Mouse (Mus musculus): ENCODE results near the gene Ccdc155. TPM values are rescaled to one million over a fixed set of nuclear protein-coding genes. Genes with fewer than 3 reads are reported as not detected.
A peak's percentile ranks its signal among the peaks of the same experiment; 100 is the strongest.

The Ccdc155 gene
- polyA plus RNA-seq, 1 experiment from 2014 or later = 1.2 TPM

- no peak overlapping the region for H3K9ac ChIP-seq
- no peaks in the 10 kb centered on the region for H3K9me3 ChIP-seq
- no peak overlapping the region for H3K27ac ChIP-seq
- no peaks in the 10 kb centered on the region for H3K36me3 ChIP-seq (replicated peaks)
- no peak overlapping the region for H3K4me3 ChIP-seq (replicated peaks)
- peaks cover 16% of the 10 kb centered on the region; the same call in 1 of the 2 replicates for H3K4me1 ChIP-seq
- no peak for ATAC-seq (ENCODE audit: low FRiP score)
- peaks cover 33% of the 10 kb centered on the region for H3K27me3 ChIP-seq
- 61% methylated on average over 13 of the region's 13 CpGs for WGBS
- H3K4me2 ChIP-seq = no peak overlapping the region
These were observed 9.1 kb downstream of the Ccdc155 start for GRCm38 (mm10) chr7:45195341-45196175.

DNA sequence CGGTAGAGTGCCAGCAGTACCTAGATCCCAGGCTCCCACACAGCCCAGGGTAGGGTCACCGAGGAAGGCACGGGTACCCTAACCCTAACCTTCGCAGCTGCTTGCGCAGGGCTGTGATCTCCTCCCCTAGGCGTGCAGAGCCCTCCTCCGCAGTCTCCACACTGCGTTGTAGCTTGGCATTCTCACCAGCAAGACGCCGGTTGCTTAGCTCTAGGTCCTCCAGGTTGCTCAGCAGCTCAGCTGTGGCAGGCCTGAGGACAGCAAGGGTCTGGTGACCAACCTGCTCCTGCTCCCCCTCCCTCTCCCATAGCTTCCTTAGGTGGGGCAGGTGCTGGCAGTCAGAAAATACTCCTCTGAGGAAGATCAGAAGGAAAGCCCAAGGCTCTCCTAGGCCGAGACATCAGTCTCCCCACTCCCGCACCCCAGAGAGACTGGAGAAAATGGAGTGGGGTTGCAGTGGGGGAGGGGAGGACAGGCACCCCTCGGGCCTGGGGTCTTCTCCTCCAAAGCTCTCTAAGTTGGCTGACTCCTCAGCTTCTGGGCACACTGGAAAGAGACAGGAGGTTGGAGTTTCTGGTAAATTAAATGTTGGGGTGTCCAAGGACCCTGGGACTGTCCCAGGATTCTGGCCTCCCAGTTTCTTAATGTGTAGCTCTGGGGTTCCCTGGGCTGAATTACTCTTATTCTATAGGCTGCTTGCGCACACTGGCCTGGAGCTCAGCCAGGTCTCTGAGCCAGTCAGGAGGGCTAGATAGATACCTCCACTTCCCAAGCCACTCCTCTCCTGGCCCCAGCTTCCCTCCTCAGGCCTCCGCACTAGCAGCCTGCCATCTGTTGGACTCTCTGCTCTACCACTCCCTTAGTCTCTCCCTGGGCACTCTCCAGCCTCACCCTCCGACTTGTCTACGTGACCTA is 10.6 kb downstream of the Ccdc155 start:
- Histone ChIP-seq H3K9ac (no peak overlapping the region), H3K4me1 (peaks cover 16% of the 10 kb centered on the region; the same call in 1 of the 2 replicates), H3K27me3 (peaks cover 46% of the 10 kb centered on the region), H3K4me2 (no peak overlapping the region), H3K27ac (no peak overlapping the region), H3K36me3 (replicated peaks) (no peaks in the 10 kb centered on the region), H3K4me3 (replicated peaks) (no peak overlapping the region), H3K9me3 (no peaks in the 10 kb centered on the region)
- no peak for ATAC-seq (ENCODE audit: low FRiP score)
- WGBS = 70% methylated on average over 17 of the region's 17 CpGs

GRCm38 (mm10) chr7:45193406-45193805 is 11.3 kb downstream of the Ccdc155 start:
- Histone ChIP-seq H3K4me1 (peaks cover 15% of the 10 kb centered on the region; the same call in 1 of the 2 replicates), H3K27me3 (peaks cover 53% of the 10 kb centered on the region)
- WGBS = 71% methylated on average over 5 of the region's 5 CpGs

GRCm38 (mm10) chr7:45192585-45193310 is 11.9 kb downstream of the Ccdc155 start:
- Histone ChIP-seq H3K4me2 (no peak overlapping the region), H3K4me3 (replicated peaks) (no peak overlapping the region), H3K9ac (no peak overlapping the region), H3K36me3 (replicated peaks) (no peaks in the 10 kb centered on the region), H3K27ac (no peak overlapping the region), H3K9me3 (no peaks in the 10 kb centered on the region), H3K27me3 (peaks cover 59% of the 10 kb centered on the region), H3K4me1 (peaks cover 12% of the 10 kb centered on the region; the same call in 1 of the 2 replicates)
- 81% methylated on average over 7 of the region's 7 CpGs for WGBS
- ATAC-seq (ENCODE audit: low FRiP score) = no peak

More at GRCm38 (mm10) chr7:45193406-45193805, 11.3 kb downstream of the Ccdc155 start:
- H3K36me3 ChIP-seq (replicated peaks) = no peaks in the 10 kb centered on the region
- H3K27ac ChIP-seq = no peak overlapping the region
- H3K4me2 ChIP-seq = no peak overlapping the region
- no peak overlapping the region for H3K9ac ChIP-seq
- no peak for ATAC-seq (ENCODE audit: low FRiP score)
- no peak overlapping the region for H3K4me3 ChIP-seq (replicated peaks)
- no peaks in the 10 kb centered on the region for H3K9me3 ChIP-seq

GRCm38 (mm10) chr7:45191803-45192363 is 12.8 kb downstream of the Ccdc155 start:
- H3K9ac ChIP-seq = no peak overlapping the region
- H3K27me3 ChIP-seq = peaks cover 63% of the 10 kb centered on the region
- no peaks in the 10 kb centered on the region for H3K36me3 ChIP-seq (replicated peaks)
- no peaks in the 10 kb centered on the region for H3K9me3 ChIP-seq
- H3K4me2 ChIP-seq = no peak overlapping the region
- no peak overlapping the region for H3K4me3 ChIP-seq (replicated peaks)
- peaks cover 12% of the 10 kb centered on the region; the same call in 1 of the 2 replicates for H3K4me1 ChIP-seq
- WGBS = 33% methylated on average over 8 of the region's 8 CpGs
- no peak for ATAC-seq (ENCODE audit: low FRiP score)
- no peak overlapping the region for H3K27ac ChIP-seq

GRCm38 (mm10) chr7:45191161-45191560 is 13.5 kb downstream of the Ccdc155 start:
- H3K9ac ChIP-seq = no peak overlapping the region
- H3K36me3 ChIP-seq (replicated peaks) = no peaks in the 10 kb centered on the region
- H3K4me3 ChIP-seq (replicated peaks) = no peak overlapping the region
- peaks cover 62% of the 10 kb centered on the region for H3K27me3 ChIP-seq
- ATAC-seq (ENCODE audit: low FRiP score) = no peak
- 90% methylated on average over 2 of the region's 2 CpGs for WGBS
- H3K4me1 ChIP-seq = peaks cover 12% of the 10 kb centered on the region; the same call in 1 of the 2 replicates
- no peak overlapping the region for H3K27ac ChIP-seq
- no peak overlapping the region for H3K4me2 ChIP-seq
- no peaks in the 10 kb centered on the region for H3K9me3 ChIP-seq

GRCm38 (mm10) chr7:45190186-45190585 is 14.5 kb downstream of the Ccdc155 start:
- no peak for ATAC-seq (ENCODE audit: low FRiP score)
- H3K9ac ChIP-seq = no peak overlapping the region
- H3K4me3 ChIP-seq (replicated peaks) = no peak overlapping the region
- H3K9me3 ChIP-seq = no peaks in the 10 kb centered on the region
- H3K27ac ChIP-seq = no peak overlapping the region
- H3K27me3 ChIP-seq = peaks cover 65% of the 10 kb centered on the region
- no peaks in the 10 kb centered on the region for H3K36me3 ChIP-seq (replicated peaks)
- WGBS = 95% methylated on average over 6 of the region's 6 CpGs
- no peak overlapping the region for H3K4me2 ChIP-seq
- H3K4me1 ChIP-seq = 0 out of 2 replicates have a peak, but pooled peaks cover 9% of the 10 kb centered on the region

GRCm38 (mm10) chr7:45189600-45189999 is 15.1 kb downstream of the Ccdc155 start:
- H3K9me3 ChIP-seq = no peaks in the 10 kb centered on the region
- H3K27me3 ChIP-seq = peaks cover 71% of the 10 kb centered on the region
- no peaks in the 10 kb centered on the region for H3K36me3 ChIP-seq (replicated peaks)
- H3K27ac ChIP-seq = no peak overlapping the region
- no peak overlapping the region for H3K4me2 ChIP-seq
- no peak overlapping the region for H3K9ac ChIP-seq
- H3K4me3 ChIP-seq (replicated peaks) = no peak overlapping the region
- peaks cover 6% of the 10 kb centered on the region; the same call in 1 of the 2 replicates for H3K4me1 ChIP-seq
- WGBS = 59% methylated on average over 16 of the region's 16 CpGs
- no peak for ATAC-seq (ENCODE audit: low FRiP score)

GRCm38 (mm10) chr7:45185921-45186320 is 18.8 kb downstream of the Ccdc155 start:
- Histone ChIP-seq H3K9me3 (no peaks in the 10 kb centered on the region), H3K27ac (no peak overlapping the region), H3K4me2 (no peak overlapping the region), H3K4me3 (replicated peaks) (no peak overlapping the region), H3K9ac (no peak overlapping the region), H3K27me3 (peaks cover 95% of the 10 kb centered on the region), H3K4me1 (peaks cover 16% of the 10 kb centered on the region), H3K36me3 (replicated peaks) (no peaks in the 10 kb centered on the region)
- 51% methylated on average over 7 of the region's 7 CpGs for WGBS
- ATAC-seq (ENCODE audit: low FRiP score) = no peak

- H3K27me3 ChIP-seq = peaks cover 97% of the 10 kb centered on the region
- no peak overlapping the region for H3K4me3 ChIP-seq (replicated peaks)
- no peak overlapping the region for H3K27ac ChIP-seq
- peaks cover 16% of the 10 kb centered on the region for H3K4me1 ChIP-seq
- 62% methylated on average over 7 of the region's 7 CpGs for WGBS
- H3K4me2 ChIP-seq = no peak overlapping the region
- ATAC-seq (ENCODE audit: low FRiP score) = no peak
- H3K9ac ChIP-seq = no peak overlapping the region
- H3K36me3 ChIP-seq (replicated peaks) = no peaks in the 10 kb centered on the region
- H3K9me3 ChIP-seq = no peaks in the 10 kb centered on the region
These were observed 21.0 kb downstream of the Ccdc155 start for GRCm38 (mm10) chr7:45183672-45184071.

- WGBS = 16% methylated on average over 11 of the region's 11 CpGs
- ATAC-seq (ENCODE audit: low FRiP score) = 0 out of 2 replicates have a peak, but pooled peaks have one; percentile 6
- Histone ChIP-seq H3K4me3 (replicated peaks) (peak overlapping the region; percentile 28), H3K36me3 (replicated peaks) (no peaks in the 10 kb centered on the region), H3K4me1 (peaks cover 16% of the 10 kb centered on the region), H3K9me3 (no peaks in the 10 kb centered on the region), H3K4me2 (peak overlapping the region; percentile 41), H3K27me3 (peaks cover 97% of the 10 kb centered on the region), H3K27ac (no peak overlapping the region), H3K9ac (no peak overlapping the region)
These were observed 22.1 kb downstream of the Ccdc155 start for GRCm38 (mm10) chr7:45182606-45183005.
